Mouse (Mus musculus) Muller cell, postnatal 12 days (primary cell): Measurements from ENCODE around the gene Dnaaf5.

Experiments
- DNase-seq: peaks from one replicate; pipeline ENCODE4 v3.0.0-alpha.2; 2015; ENCODE audit errors: inconsistent ontology term

Gene Dnaaf5

DNA sequence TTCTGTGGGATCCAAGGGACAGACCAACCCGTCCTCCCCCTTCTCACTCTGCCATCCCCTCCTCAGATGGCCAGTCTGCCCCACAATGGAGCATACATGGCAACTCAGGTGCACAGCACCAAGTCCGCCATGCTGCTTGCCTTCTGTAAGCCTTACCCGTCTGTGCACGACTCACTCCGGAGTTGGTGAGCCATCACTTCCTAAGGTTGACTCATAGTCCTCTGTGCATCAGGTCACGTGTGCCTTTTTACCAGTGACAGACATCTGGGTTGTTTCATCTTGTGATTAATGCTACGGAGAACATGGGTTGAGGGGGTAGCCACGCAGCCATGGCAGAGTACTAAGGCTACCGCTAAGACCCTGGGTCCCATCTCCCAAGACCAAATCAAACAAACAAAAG lies 9.4 kb upstream of the Dnaaf5 start:
- no peak for DNase-seq

- peak; percentile 64 for DNase-seq
These were observed 8.7 kb upstream of the Dnaaf5 start for GRCm38 (mm10) chr5:139141326-139141725.

DNA sequence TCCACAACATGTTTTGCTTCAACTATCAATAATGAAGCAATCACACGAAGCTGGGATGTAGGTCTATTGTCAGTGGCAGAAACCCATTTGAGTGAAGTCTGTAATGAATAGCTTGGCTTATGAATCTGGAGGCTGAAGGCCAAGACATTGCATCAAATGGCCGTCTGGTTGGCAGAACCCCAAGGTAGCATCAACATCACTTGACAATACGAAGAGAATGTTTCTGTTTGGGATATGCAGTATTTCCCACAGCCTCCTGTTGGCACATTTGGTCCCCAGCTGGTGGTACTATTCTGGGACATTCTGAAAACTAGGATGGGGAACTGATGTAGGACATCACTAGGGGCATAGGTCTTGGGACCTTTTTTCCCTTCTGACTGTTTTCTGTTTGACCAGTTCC lies 6.1 kb upstream of the Dnaaf5 start:
- DNase-seq: peak; percentile 53

DNA sequence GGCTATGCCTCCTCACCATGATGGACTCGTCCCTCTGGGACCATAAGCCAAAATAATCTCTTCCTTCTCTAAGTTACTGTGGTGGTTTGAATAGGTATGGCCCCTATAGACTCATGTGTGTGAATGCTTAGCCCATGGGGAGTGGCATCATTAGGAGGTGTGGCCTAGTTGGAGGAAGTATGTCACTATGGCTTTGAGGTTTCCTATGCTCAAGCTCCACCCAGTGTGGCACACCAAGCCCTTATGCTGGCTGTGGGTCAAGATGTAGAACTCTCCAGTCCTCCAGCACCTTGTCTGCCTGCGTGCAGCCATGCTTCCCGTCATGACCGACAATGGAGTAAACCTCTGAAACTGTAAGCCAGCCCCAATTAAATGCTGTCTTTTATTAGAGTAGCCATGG lies 4.3 kb upstream of the Dnaaf5 start:
- no peak for DNase-seq

- DNase-seq: no peak
These were observed 3.4 kb upstream of the Dnaaf5 start for GRCm38 (mm10) chr5:139146476-139147075.

DNA sequence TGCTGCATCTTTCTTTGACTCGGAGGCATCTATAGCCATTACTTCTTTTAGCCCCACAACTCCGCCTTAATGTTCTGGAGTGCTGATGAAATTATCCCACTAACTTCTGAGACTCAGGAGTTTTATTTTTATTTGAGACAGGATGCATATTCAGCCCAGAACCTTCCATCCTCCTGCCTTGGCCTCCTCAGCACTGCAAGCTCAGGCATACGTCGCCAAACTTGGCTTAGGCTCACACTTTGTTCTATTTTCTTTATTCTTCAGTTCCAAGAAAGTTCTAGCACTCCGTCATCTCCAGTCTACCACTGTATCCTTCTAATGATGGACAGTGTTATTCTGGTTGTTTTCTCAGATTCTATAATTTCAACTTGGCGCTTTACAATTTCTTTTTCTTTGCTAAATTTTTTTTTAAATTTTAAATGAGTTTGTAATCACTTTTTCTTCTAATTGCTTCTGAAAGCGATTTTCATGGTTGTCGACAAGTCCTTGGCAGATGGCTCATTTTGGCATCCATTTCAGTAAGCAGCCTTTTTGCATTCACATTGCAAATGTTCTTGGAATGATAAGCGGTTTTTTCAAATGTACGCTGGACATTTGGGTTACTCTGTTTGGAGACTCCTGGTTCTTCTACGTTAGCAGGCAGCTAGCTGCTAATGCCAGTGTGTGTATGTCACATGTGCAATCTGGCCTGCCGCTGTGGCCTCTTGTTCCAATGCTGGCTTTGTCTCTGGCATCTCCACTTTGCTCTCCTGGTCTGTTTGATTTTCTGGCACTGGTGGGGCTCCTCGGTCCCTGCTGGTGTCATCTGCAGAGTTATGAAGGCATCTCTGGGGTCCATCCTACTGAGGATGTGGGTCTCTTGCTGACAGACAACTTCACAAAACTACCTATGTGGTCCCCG lies 2.6 kb upstream of the Dnaaf5 start:
- no peak for DNase-seq

DNA sequence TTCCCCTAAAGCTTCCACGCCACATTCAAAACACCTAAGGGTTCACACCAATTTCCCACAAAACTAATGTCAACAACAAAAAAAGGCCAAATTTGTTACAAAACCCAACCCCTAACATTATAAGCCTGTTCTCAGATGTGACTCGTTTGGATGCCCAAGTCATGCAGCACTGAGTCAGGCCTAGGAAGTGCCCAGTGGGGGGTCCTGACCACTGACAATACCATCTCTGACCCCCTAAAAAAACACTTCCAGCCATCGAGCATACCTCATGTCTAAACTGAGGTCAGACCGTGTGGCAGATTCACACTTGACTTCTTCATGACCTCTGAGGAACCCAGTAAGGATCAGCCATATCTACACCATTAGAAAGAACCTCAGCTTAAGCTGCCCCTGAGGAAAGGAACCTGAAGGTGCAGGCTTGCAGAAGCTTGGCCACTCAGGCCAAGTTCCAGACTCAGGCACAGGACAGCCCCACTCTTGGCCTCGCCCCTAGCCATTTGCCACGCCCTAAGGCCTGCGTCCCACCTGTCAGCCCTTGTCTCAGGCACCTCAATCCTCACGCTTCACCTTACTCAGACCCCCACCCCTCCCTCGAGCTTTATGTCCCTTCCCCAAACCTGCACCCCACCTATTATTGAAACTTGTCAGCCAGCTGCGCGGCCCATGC lies 884 bp upstream of the Dnaaf5 start:
- no peak for DNase-seq

GRCm38 (mm10) chr5:139150603-139151031 lies 594 bp downstream of the Dnaaf5 start:
- peak; percentile 31 for DNase-seq

- no peak for DNase-seq
These were observed 10.9 kb downstream of the Dnaaf5 start for GRCm38 (mm10) chr5:139160899-139161298.

DNA sequence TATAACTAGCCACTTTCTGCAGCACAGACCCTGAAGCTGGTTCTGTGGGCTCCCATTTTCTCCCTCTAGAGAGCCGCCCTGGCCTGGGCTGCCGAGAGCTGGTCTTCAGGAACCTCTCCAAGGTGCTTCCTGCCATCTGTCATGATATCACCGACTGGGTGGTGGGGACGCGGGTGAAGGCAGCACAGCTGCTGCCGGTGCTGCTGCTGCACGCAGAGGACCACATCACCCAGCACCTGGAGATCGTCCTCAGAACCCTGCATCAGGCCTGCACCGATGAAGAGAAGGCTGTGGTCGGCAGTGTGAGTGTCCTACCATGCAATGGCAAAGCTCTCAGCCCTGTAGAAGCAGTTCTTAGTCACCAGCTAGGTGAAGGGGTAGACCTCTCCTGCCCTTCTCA lies 11.6 kb downstream of the Dnaaf5 start:
- DNase-seq: no peak

DNA sequence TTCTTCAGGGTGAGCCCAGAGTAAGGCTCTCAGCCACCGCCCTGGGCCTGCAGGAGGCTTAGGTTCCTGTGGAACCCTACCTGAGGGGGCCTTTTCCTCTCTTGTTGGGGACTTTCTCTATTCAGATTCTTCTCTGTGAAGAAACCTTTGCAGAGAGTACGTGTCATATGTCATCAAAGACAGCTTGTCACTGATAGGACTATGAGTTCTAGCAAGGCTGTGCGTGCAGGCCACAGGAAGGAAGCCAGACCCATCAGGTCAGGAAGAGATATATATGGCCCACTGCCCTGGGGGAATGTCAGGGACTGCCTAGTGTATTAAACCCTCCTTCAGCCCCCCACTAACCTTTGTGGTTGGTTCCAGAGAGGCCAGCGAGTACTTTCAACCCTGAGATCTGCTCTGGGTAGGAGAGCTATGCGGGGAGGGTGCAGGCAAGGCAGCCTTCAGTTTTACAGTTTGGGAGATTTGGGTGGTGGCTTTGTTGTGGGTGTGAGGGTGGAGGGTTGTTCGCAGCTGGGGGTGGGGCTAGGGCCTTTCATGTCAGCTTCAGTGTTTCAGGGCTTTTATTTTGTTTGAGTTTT lies 16.8 kb downstream of the Dnaaf5 start:
- no peak for DNase-seq

- no peak for DNase-seq
These were observed 17.5 kb downstream of the Dnaaf5 start for GRCm38 (mm10) chr5:139167548-139167947.

- DNase-seq: no peak
These were observed 21.9 kb downstream of the Dnaaf5 start for GRCm38 (mm10) chr5:139171929-139172328.

DNA sequence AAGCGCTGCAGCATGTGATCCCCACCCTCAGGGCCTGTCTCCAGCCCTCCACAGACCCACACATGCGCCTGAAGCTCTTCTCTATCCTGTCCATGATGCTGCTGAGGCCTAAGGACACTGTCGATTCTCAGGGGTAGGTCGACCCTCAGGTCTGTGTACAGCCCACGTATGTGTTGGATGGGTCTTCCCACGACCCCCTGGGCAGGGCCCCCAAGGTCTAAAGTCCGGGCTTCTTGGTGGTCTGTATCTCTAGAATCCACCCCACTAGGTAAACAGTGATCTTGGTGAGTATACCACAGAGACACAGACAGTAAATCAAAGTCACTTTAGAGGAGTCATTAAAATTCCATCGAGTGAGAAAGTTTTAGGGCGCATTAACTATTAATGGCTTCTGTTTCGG lies 24.1 kb downstream of the Dnaaf5 start:
- peak; percentile 15 for DNase-seq

DNA sequence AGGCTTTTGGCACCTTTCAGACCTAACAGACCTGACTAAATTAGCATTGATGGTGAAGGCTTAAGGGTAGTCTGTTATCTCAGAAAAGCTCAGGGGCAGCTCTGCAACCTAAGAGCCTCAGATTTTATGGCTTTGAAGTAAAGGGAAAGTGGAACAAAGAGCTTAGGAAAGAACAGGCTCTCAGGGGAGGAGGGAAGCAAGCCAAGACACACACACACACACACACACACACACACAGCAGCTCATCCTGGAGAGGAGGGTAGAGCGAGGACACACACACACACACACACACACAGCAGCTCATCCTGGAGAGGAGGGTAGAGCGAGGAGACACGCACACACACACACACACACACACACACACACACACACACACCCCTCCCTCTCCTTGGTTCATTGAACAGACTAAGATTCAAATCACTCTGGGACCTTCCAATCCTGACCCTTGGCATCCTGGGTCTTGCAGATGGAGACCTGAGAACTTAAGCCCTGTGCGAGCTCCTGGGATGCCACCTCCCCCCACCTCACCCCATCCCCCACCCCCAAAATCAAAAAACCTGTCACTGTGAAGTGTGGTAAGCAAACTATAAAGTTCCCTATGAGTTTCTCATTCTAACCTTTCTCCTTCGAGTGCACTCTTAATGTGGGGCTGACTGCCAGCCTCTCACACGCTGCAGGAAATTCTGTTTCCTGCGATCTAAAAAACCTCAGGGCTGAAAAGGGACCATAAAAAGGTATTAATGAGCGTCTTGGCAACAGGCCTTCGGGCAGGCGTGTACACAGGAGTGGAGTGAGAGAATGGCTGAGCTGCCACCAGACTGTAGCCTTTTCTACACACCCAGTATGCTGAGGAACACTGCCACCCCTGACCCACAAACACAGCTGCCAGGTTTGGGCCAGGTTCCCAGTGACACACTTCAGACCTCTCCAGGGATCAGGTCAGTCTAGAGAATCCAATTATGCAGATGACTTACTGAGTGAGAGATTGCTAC lies 24.8 kb downstream of the Dnaaf5 start:
- peak; percentile 68 for DNase-seq

GRCm38 (mm10) chr5:139178895-139179631 lies 29.0 kb downstream of the Dnaaf5 start:
- DNase-seq: peak; percentile 61

- no peak for DNase-seq
These were observed 33.1 kb downstream of the Dnaaf5 start for GRCm38 (mm10) chr5:139183131-139183530.

DNA sequence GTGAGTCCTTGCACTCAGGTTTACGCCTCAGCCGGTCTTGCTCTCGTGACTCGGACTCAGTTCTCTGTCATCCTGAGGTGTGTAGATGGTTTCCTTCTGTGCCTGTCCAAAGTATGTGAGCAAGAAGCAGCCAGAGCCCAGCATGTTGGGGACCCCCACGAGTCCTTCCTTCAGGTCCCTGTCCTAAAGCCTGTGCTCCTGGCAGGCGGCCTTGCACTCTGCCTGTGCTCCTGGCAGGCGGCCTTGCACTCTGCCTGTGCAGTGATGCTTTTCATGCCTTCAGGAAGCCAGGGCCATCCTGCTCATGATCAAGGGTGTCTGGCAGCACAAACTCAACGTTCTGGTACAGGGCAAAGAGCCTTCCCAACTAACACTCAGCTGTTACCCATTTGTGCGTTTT lies 33.6 kb downstream of the Dnaaf5 start:
- no peak for DNase-seq

- no peak for DNase-seq
These were observed 34.9 kb downstream of the Dnaaf5 start for GRCm38 (mm10) chr5:139184897-139185296.

DNA sequence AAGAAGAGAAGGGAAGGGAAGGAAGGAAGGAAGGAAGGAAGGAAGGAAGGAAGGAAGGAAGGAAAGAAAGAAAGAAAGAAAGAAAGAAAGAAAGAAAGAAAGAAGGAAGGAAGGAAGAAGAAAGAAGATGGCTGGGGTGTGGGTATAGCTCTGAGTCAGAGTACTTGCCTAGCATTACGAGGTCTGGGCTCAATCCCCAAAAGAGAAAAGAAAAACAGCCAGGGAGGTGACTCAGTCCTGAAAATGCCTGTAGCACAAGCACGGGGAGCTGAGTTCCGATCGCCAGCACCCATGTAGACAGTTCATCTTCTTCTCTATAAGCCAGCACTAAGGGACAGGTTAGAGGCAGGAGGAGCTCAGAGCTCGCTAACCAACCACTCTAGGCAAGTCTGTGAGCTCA lies 39.7 kb downstream of the Dnaaf5 start:
- no peak for DNase-seq
